In the genomic region with DNA sequence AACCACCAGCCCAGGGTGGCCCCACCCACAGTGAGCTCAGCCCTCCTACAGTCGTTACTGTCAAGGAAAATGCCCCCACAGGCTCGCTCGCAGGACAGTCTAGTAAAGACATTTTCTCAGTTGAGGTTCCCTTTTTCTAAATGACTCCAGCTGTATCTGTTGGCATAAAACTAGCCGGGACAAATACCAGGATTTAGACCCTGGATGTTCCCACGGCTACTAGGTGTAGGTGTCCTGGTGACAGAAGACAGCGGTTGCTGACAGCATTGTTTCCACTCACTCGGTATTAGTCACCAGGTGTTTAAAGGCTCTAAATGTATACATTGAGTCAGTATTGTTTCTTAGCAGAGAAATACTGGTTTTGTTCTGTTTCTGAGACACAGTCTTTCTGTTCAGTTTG, we compare ENCODE assay signal across 17 mouse cellular contexts. TPM values are rescaled to one million over a fixed set of nuclear protein-coding genes. Genes with fewer than 3 reads are reported as not detected.
"Had no signal": no experiment of that assay in that cellular context is flagged by ENCODE, and none has a peak within 500 bp of the region (broad histone marks: within the 10 kb centered on the region; RNA-seq: fewer than 3 reads in every experiment).

No protein-coding gene starts in this region.

- H3K4me3 ChIP-seq: kidney, embryonic 15.5 days; limb, embryonic 10.5 days; liver, embryonic 12.5 days; lung, embryonic 15.5 days; megakaryocyte, embryonic 14.5 days; midbrain, embryonic 12.5 days; myocyte; neural tube, embryonic 12.5 days had no signal

- H3K9ac ChIP-seq: kidney, embryonic 15.5 days; liver, embryonic 12.5 days; lung, embryonic 15.5 days; midbrain, embryonic 12.5 days; neural tube, embryonic 12.5 days had no signal

- H3K4me1 ChIP-seq: kidney, embryonic 15.5 days; limb, embryonic 10.5 days; liver, embryonic 12.5 days; lung, embryonic 15.5 days; midbrain, embryonic 12.5 days; neural tube, embryonic 12.5 days had no signal

- ATAC-seq: liver, embryonic 12.5 days had no signal

- H3K27me3 ChIP-seq: kidney, embryonic 15.5 days; liver, embryonic 12.5 days; lung, embryonic 15.5 days; megakaryocyte, embryonic 14.5 days; midbrain, embryonic 12.5 days; neural tube, embryonic 12.5 days had no signal

- H3K4me2 ChIP-seq: kidney, embryonic 15.5 days; liver, embryonic 12.5 days; lung, embryonic 15.5 days; midbrain, embryonic 12.5 days; neural tube, embryonic 12.5 days had no signal

- H3K9me3 ChIP-seq: kidney, embryonic 15.5 days; limb, embryonic 10.5 days; liver, embryonic 12.5 days; lung, embryonic 15.5 days; megakaryocyte, embryonic 14.5 days; midbrain, embryonic 12.5 days; neural tube, embryonic 12.5 days had no signal

- DNase-seq: kidney, adult 2 months; kidney, postnatal 14 days; lung, postnatal 14 days; thymus, adult 2 months; thymus, postnatal 25 days had no signal

- H3K27ac ChIP-seq: kidney, embryonic 15.5 days; limb, embryonic 10.5 days; liver, embryonic 12.5 days; lung, embryonic 15.5 days; macrophage; midbrain, embryonic 12.5 days; neural tube, embryonic 12.5 days had no signal

RNA-seq across cellular contexts. Expression of gene Plac8, which starts 36.2 kb away (rescaled TPM):
- total RNA-seq: layer of hippocampus, adult 8-10 months; layer of hippocampus, postnatal 14 days; left cerebral cortex, postnatal 14 days had no signal
